Comparison of ENCODE assay signal across 8 mouse cellular contexts in the genomic region with DNA sequence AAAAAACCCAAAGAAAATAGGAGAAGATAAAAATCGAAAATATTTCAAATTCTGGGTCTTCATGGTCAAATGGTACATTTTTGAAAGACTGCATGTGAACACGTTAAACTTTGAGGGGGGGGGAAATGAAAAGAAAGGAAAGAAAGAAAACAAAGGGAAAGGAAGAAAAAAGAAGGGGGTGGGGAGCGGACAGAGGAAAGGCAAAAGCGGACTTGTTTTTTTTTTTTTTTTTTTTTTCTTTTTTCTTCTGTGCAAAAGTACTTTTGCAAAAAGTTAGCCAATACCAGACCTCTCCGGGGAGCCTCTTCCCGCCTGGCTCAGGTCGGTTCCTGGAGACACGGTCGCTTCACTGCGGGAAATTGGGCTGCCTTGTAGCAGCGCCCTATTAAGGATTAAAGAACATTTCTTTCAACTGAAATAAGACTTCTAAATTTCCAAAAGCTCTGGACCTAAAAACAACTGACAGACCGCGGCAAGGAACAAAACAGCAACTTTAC. TPM values are rescaled to one million over a fixed set of nuclear protein-coding genes. Genes with fewer than 3 reads are reported as not detected.
DNase-seq lines count a peak whose midpoint lies in the region; ATAC-seq and TF ChIP-seq lines count a peak whose summit lies in the region.

No protein-coding gene starts in this region.

- peak overlapping the region; percentile 75 for H3K4me3 ChIP-seq in heart, embryonic 10.5 days
- peak overlapping the region; percentile 90 for H3K4me3 ChIP-seq in E14TG2a.4 (replicated peaks; ENCODE audit: low read length)
- peak overlapping the region; percentile 63 for H3K4me3 ChIP-seq in forebrain, postnatal 0 days (ENCODE audit: low read depth, low read length)
- H3K4me3 ChIP-seq in liver, postnatal 0 days (ENCODE audit: low read depth, low read length), result peak overlapping the region; percentile 87

- H3K4me1 ChIP-seq in heart, embryonic 10.5 days, result peaks cover 7% of the 10 kb centered on the region; the same call in 1 of the 2 replicates
- peaks cover 41% of the 10 kb centered on the region for H3K4me1 ChIP-seq in E14TG2a.4 (replicated peaks; ENCODE audit: low read depth, low read length)
- peaks cover 4% of the 10 kb centered on the region; the same call in 1 of the 2 replicates for H3K4me1 ChIP-seq in forebrain, postnatal 0 days (ENCODE audit: insufficient read depth)
- H3K4me1 ChIP-seq in liver, postnatal 0 days (ENCODE audit: insufficient read depth), result 0 out of 2 replicates have a peak, but pooled peaks cover 4% of the 10 kb centered on the region

- H3K9ac ChIP-seq in forebrain, postnatal 0 days, result peak overlapping the region; percentile 66; the same call in 1 of the 2 replicates
- peak overlapping the region; percentile 82 for H3K9ac ChIP-seq in liver, postnatal 0 days (replicated peaks)

- no peaks in the 10 kb centered on the region for H3K36me3 ChIP-seq in heart, embryonic 10.5 days
- no peaks in the 10 kb centered on the region for H3K36me3 ChIP-seq in E14TG2a.4 (ENCODE audit: insufficient read depth, low read length)
- H3K36me3 ChIP-seq in forebrain, postnatal 0 days (ENCODE audit: insufficient read depth), result no peaks in the 10 kb centered on the region
- no peaks in the 10 kb centered on the region for H3K36me3 ChIP-seq in liver, postnatal 0 days (replicated peaks; ENCODE audit: insufficient read depth, low read length)

- 4% methylated on average over 13 of the region's 13 CpGs for WGBS in heart, embryonic 10.5 days
- WGBS in forebrain, postnatal 0 days, result 3% methylated on average over 13 of the region's 13 CpGs
- WGBS in liver, postnatal 0 days (ENCODE audit: insufficient replicate concordance), result 4% methylated on average over 13 of the region's 13 CpGs

- no peaks in the 10 kb centered on the region for H3K9me3 ChIP-seq in heart, embryonic 10.5 days
- H3K9me3 ChIP-seq in E14TG2a.4 (ENCODE audit: low read length), result peaks cover 13% of the 10 kb centered on the region
- no peaks in the 10 kb centered on the region for H3K9me3 ChIP-seq in forebrain, postnatal 0 days (ENCODE audit: low read length)
- H3K9me3 ChIP-seq in liver, postnatal 0 days (ENCODE audit: low read length), result no peaks in the 10 kb centered on the region

- DNase-seq in heart, embryonic 10.5 days (ENCODE audit: low spot score), result no peak
- DNase-seq in heart, postnatal 4 days, result no peak
- DNase-seq in forebrain, postnatal 0 days, result no peak
- DNase-seq in liver, postnatal 0 days, result no peak
- no peak for DNase-seq in gastrocnemius, postnatal 4 days (ENCODE audit: low spot score in 2 of 2)
- no peak for DNase-seq in left cerebral cortex, adult 8-10 months (ENCODE audit: low spot score in 2 of 2)
- DNase-seq in adrenal gland, adult 18-20 months (ENCODE audit: low spot score in 2 of 2), result no peak

- no peak; the same call in 1 of the 2 replicates for TF ChIP-seq EP300 in liver, postnatal 0 days (IDR thresholded peaks at IDR 0.05; ENCODE audit: low read depth)

- H3K27me3 ChIP-seq in heart, embryonic 10.5 days (ENCODE audit: insufficient read depth, poor library complexity, severe bottlenecking), result no peaks in the 10 kb centered on the region
- no peaks in the 10 kb centered on the region for H3K27me3 ChIP-seq in E14TG2a.4 (ENCODE audit: insufficient read depth, low read length)
- no peaks in the 10 kb centered on the region for H3K27me3 ChIP-seq in forebrain, postnatal 0 days (ENCODE audit: insufficient read depth, low read length)
- no peaks in the 10 kb centered on the region for H3K27me3 ChIP-seq in liver, postnatal 0 days (ENCODE audit: insufficient read depth, low read length)

- H3K4me2 ChIP-seq in forebrain, postnatal 0 days (ENCODE audit: low read depth), result peak overlapping the region; percentile 62
- H3K4me2 ChIP-seq in liver, postnatal 0 days (ENCODE audit: low read depth, low read length), result peak overlapping the region; percentile 70

- ATAC-seq in forebrain, postnatal 0 days, result no peak
- ATAC-seq in liver, postnatal 0 days, result peak; percentile 28

- no peak for TF ChIP-seq CTCF in E14TG2a.4 (conservative IDR thresholded peaks at IDR 0.05; ENCODE audit: low read length)
- TF ChIP-seq CTCF in forebrain, postnatal 0 days (IDR thresholded peaks at IDR 0.05; ENCODE audit: low read depth), result no peak
- no peak for TF ChIP-seq CTCF in liver, postnatal 0 days (IDR thresholded peaks at IDR 0.05; ENCODE audit: low read depth)

- H3K27ac ChIP-seq in heart, embryonic 10.5 days, result peak overlapping the region; percentile 90; the same call in 1 of the 2 replicates
- H3K27ac ChIP-seq in forebrain, postnatal 0 days (ENCODE audit: low read depth, low read length), result peak overlapping the region; percentile 89
- peak overlapping the region; percentile 89 for H3K27ac ChIP-seq in liver, postnatal 0 days (ENCODE audit: low read depth)

RNA-seq across cellular contexts. Expression of a gene that starts 42.0 kb away (rescaled TPM):
- 5.3 and 6.0 TPM in 2 replicates for polyA plus RNA-seq in heart, embryonic 10.5 days (2016; fragmentation: Nextera tagmentation; extraction: Ambion mirVana)
- total RNA-seq in heart, postnatal 4 days (2021), result 1 to 10 TPM; 2.3 to 3.4 TPM
- 1.1 and 1.9 TPM in 2 replicates for total RNA-seq in forebrain, postnatal 0 days (2014; rRNA removed)
- polyA plus RNA-seq in forebrain, postnatal 0 days (2015; fragmentation: Nextera tagmentation; extraction: Ambion mirVana), result 0.82 and 1.6 TPM in 2 replicates
- 10.3 and 11.9 TPM in 2 replicates for polyA plus RNA-seq in liver, postnatal 0 days (2015; fragmentation: Nextera tagmentation; extraction: Ambion mirVana)
- 1 to 10 TPM; 1.7 to 3.8 TPM for total RNA-seq in gastrocnemius, postnatal 4 days (2021)
- total RNA-seq in left cerebral cortex, adult 8-10 months (2022), result under 1 TPM in 2 of 4 experiments, not detected in 2; 0.25 to 0.41 TPM
- total RNA-seq in adrenal gland, adult 18-20 months (2021), result 10 to 100 TPM in 1 of 2 experiments, 1 to 10 TPM in 1; 6.5 to 11.0 TPM

RNA-seq across cellular contexts. Expression of a gene that starts 53.0 kb away (rescaled TPM):
- polyA plus RNA-seq in heart, embryonic 10.5 days (2016; fragmentation: Nextera tagmentation; extraction: Ambion mirVana), result 65.2 and 68.5 TPM in 2 replicates
- total RNA-seq in heart, postnatal 4 days (2021), result 100 to 1,000 TPM in 1 of 2 experiments, 10 to 100 TPM in 1; 95.0 to 104 TPM
- 23.9 and 26.8 TPM in 2 replicates for total RNA-seq in forebrain, postnatal 0 days (2014; rRNA removed)
- polyA plus RNA-seq in forebrain, postnatal 0 days (2015; fragmentation: Nextera tagmentation; extraction: Ambion mirVana), result 7.9 and 14.2 TPM in 2 replicates
- polyA plus RNA-seq in liver, postnatal 0 days (2015; fragmentation: Nextera tagmentation; extraction: Ambion mirVana), result 8.0 and 9.7 TPM in 2 replicates
- total RNA-seq in gastrocnemius, postnatal 4 days (2021), result 100 to 1,000 TPM in 1 of 2 experiments, 10 to 100 TPM in 1; 95.1 to 101 TPM
- total RNA-seq in left cerebral cortex, adult 8-10 months (2022), result 10 to 100 TPM; 69.4 to 88.4 (median 77.1) TPM
- 10 to 100 TPM; 73.1 to 79.5 TPM for total RNA-seq in adrenal gland, adult 18-20 months (2021)
